Mouse (Mus musculus) myocyte (in vitro differentiated cells): ENCODE results near the gene Gm20509.

ENCODE experiments used
- CEBPB ChIP-seq: IDR thresholded peaks from 2 replicates; pipeline ENCODE4 v1.6.1; 2011; ENCODE audit warnings: mild to moderate bottlenecking, moderate library complexity; ENCODE audit not compliant: poor library complexity, insufficient read depth, severe bottlenecking
- E2F4 ChIP-seq: IDR thresholded peaks from one replicate; pipeline ENCODE4 v1.6.1; 2011; ENCODE audit warnings: mild to moderate bottlenecking, control low read depth, moderate library complexity; ENCODE audit not compliant: insufficient read depth
- MYOD1 ChIP-seq, 3 experiments: IDR thresholded peaks; one replicate each; pipeline ENCODE4 v1.6.1; 2011; ENCODE audit warnings: control low read depth in 2 of 3, low read depth in 2 of 3, mild to moderate bottlenecking in 2 of 3, moderate library complexity in 1 of 3; ENCODE audit not compliant: insufficient read length in 2 of 3, control insufficient read depth in 1 of 3
- POLR2A ChIP-seq: IDR thresholded peaks from one replicate; pipeline ENCODE4 v1.6.1; 2011; ENCODE audit warnings: low read depth, mild to moderate bottlenecking, control low read depth, moderate library complexity; ENCODE audit not compliant: insufficient read length
- POLR2AphosphoS2 ChIP-seq: IDR thresholded peaks from one replicate; pipeline ENCODE4 v1.6.1; 2011; ENCODE audit warnings: low read depth, control low read depth; ENCODE audit not compliant: insufficient read length
- REST ChIP-seq: IDR thresholded peaks from one replicate; pipeline ENCODE4 v1.6.1; 2011; ENCODE audit warnings: mild to moderate bottlenecking, control low read depth, moderate library complexity; ENCODE audit not compliant: insufficient read depth, insufficient read length
- SRF ChIP-seq: IDR thresholded peaks from one replicate; pipeline ENCODE4 v1.6.1; 2011; ENCODE audit warnings: low read depth; ENCODE audit not compliant: control insufficient read depth, insufficient read length
- TCF12 ChIP-seq: IDR thresholded peaks from one replicate; pipeline ENCODE4 v1.6.1; 2011; ENCODE audit warnings: mild to moderate bottlenecking, control low read depth; ENCODE audit not compliant: poor library complexity, insufficient read depth, severe bottlenecking
- TCF3 ChIP-seq: IDR thresholded peaks from one replicate; pipeline ENCODE4 v1.6.1; 2011; ENCODE audit warnings: low read depth, control low read depth; ENCODE audit not compliant: insufficient read length
- USF1 ChIP-seq: IDR thresholded peaks from one replicate; pipeline ENCODE4 v1.6.1; 2011; ENCODE audit warnings: low read depth, mild to moderate bottlenecking, control low read depth, moderate library complexity

DNA sequence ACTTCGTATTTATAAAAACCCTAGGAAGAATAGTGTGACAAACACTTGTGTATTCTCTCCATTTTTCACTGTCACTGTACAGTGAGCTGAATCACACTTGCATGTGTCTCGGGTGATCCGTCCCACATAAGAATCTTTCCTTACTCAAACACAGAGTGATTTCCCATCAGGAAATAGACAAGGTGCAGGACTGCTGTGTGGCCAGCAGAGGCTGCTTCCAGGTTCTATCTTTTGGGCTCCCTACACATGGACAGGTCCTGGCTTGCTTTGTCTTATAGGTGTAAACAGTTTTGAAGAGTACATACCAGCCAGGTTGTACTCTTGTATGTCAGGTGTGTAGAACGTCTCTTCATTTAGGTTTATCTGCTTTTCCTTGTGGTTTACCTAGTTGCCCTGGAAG is 15.7 kb downstream of the Gm20509 start:
- no peak for TF ChIP-seq POLR2A
- TF ChIP-seq POLR2AphosphoS2, result no peak
- TF ChIP-seq CEBPB, result no peak
- TF ChIP-seq SRF, result no peak
- no peak for TF ChIP-seq E2F4
- no peak for TF ChIP-seq TCF12
- TF ChIP-seq USF1, result no peak
- TF ChIP-seq MYOD1 (IDR thresholded peaks at IDR 0.05; ENCODE audit: control insufficient read depth in 1 of 3, insufficient read length in 2 of 3, low read depth in 2 of 3), result no peak
- TF ChIP-seq TCF3, result no peak
- TF ChIP-seq REST, result no peak
